Mouse (Mus musculus) G1E-ER4 (cell line): ENCODE measurements around the gene Pdcd4. TPM values are rescaled to one million over a fixed set of nuclear protein-coding genes. Genes with fewer than 3 reads are reported as not detected.

Experiments used
- GATA1 ChIP-seq: IDR thresholded peaks from one replicate; pipeline ENCODE4 v1.8.0; 2012; ENCODE audit warnings: low read length, inconsistent platforms
- polyA plus RNA-seq: library from polyadenylated mRNA; stranded (reverse); fragments of >175 nt; gene quantifications from 2 replicates; pipeline ENCODE4 v1.2.3, GENCODE M21; 2012

Pdcd4 gene
- 38.8 and 58.0 TPM in 2 replicates for polyA plus RNA-seq

GRCm38 (mm10) chr19:53892061-53892460 is at the start of gene Pdcd4:
Pdcd4 (plus strand) TSS chr19:53892231.
- no peak for TF ChIP-seq GATA1

- TF ChIP-seq GATA1: no peak
Observed at GRCm38 (mm10) chr19:53843972-53844371, 48.1 kb upstream of the Pdcd4 start.

GRCm38 (mm10) chr19:53848272-53848995 is 43.6 kb upstream of the Pdcd4 start:
- no peak for TF ChIP-seq GATA1

DNA sequence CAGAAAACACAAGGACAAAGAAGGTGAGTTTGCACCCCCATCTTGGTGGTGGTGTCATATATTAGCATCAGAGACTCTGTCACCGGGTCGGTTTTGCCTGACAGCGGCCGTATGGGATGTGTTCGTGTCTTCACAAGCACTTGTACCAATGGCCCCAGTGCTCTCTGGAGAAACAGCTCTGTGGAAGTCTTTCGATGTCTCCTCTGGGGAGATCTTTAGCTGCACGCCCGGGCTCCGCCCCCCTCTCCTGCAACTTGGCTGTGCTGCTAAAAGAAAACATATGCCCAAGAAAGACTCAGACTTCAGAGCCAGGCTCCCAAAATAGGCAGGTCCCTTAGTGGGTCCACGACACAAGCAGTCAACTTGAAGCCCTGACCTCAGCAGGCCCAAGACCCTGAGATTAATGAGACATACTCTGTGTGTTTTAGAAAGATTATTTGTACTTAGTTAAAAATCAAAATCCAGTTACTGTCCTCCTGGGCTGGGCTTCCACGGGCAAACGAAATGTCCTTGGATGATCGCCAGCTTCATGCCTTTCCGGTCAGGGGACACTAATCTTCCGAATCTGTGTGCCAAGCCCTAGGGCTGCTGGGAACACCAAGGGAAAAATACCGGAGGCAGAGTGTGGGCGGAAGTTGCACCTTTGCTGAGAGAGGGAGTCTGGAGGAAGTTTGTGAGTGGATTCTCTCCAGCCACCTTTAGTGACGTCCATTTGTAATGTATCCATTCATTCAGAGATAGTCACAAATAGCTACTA is 41.7 kb upstream of the Pdcd4 start:
- no peak for TF ChIP-seq GATA1

- TF ChIP-seq GATA1: no peak
Observed at GRCm38 (mm10) chr19:53851352-53851751, 40.7 kb upstream of the Pdcd4 start.

DNA sequence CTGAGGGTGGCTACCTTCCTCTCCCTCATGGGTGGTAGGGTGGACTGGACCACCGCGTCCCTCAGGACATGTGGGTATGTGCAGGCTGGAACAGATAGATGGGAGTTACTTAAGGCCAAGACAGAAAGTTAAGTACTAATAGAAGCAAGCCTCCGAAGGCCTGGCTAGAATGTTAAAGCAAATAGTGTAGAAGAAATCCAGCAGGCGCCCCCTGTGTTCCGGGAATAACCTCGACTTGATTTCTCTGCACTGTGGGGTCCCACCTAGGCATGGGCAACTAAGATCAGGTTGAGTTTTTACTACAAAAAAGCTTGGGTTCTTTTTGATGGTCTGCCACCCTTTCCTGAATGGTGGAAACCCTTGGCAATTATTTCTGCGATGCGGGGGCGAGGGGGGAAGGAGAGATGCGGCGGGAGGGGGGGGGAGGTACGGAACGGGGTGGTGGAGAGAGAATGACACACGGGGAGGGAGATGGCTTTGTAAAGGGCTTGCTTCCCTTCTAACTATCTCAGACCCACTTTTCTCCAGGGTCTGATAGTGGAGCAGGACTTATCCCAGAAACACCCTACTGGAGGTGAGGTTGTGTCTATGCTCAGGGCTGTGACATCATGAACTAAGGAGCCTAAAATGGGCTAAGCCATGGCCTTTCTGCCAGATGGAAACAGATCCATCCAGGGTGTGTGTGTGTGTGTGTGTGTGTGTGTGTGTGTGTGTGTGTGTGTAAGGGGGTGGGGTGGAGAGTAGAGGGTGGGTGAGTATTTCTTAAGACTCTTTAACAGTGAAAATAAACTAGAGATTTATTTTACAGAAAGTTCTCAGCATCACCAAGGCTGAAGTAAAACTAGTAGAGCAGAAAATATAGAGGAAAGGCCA is 40.0 kb upstream of the Pdcd4 start:
- no peak for TF ChIP-seq GATA1

DNA sequence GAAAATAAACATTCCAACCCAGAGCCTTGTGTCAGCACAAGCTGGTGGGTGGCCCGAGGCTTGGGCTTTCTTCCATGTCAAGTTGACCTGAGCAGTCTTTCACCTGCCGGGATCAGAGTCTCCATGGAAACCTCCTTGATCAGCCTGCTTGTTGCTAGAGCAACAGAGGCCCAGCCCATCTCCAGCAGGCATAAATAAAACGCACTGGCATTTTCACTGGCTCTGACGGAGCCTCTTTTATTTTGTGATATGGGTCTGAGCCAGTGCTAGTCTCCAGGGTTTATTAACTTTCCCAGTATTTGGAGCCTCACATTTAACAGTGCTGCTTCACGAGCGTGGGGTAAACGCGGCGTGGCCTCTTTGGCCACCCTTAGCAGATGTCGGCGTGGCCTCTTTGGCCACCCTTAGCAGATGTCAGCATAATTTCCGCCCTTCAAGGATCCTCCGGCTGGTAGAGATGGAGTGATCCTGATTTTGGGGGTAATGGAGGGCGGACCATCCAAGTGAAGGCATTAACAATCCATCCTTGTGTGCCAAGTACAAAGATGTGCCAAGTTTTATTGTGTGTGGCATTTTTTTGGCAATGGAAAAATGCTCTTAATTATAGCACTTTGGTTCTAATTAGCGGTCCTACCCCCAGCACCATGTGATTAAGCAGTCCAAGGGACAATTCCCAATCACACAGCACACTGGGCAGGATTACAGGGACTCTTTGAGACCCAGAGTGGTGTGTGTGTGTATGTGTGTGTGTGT is 39.2 kb upstream of the Pdcd4 start:
- no peak for TF ChIP-seq GATA1

- no peak for TF ChIP-seq GATA1
Observed at GRCm38 (mm10) chr19:53854978-53855377, 37.1 kb upstream of the Pdcd4 start.

- TF ChIP-seq GATA1: no peak
Observed at GRCm38 (mm10) chr19:53855781-53856180, 36.2 kb upstream of the Pdcd4 start.

GRCm38 (mm10) chr19:53856794-53857193 is 35.2 kb upstream of the Pdcd4 start:
- no peak for TF ChIP-seq GATA1

GRCm38 (mm10) chr19:53857962-53858361 is 34.1 kb upstream of the Pdcd4 start:
- TF ChIP-seq GATA1: no peak

DNA sequence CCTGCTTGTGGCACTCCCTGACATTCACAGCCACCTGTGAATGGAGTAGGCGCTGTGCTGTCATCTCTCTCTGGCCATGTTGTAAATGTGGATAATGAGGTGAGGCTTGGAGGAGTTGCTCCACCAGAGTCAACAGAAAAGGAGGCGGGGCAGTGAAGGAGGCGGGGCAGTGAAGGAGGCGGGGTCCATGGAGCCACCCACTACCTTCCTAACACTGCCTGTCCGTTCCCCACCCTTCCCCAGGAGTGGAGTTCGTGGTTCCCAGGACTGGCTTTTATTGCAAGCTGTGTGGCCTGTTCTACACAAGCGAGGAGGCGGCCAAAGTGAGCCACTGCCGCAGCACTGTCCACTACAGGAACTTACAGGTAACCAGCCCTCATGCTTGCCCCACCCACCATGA is 32.9 kb upstream of the Pdcd4 start:
- no peak for TF ChIP-seq GATA1

- TF ChIP-seq GATA1: no peak
Observed at GRCm38 (mm10) chr19:53859593-53859992, 32.4 kb upstream of the Pdcd4 start.

DNA sequence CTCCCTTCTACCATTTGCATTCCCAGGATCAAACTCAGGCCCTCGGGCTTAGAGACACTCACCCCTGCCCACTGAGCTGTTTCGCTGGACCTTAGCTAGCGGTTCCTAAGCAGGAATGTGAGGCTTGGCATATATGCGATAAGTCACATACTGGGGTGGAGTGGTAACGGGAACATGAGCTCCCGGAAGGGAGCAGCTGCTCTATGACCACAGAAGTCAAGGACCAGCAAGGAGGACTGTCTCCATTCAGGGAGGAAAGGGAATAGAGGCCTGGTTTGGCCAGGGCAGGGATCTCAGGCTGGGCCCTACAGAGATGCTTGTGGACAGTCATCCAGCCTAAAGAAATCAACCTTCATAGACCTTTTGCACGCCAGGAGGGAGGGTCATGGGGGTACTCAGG is 30.7 kb upstream of the Pdcd4 start:
- no peak for TF ChIP-seq GATA1

DNA sequence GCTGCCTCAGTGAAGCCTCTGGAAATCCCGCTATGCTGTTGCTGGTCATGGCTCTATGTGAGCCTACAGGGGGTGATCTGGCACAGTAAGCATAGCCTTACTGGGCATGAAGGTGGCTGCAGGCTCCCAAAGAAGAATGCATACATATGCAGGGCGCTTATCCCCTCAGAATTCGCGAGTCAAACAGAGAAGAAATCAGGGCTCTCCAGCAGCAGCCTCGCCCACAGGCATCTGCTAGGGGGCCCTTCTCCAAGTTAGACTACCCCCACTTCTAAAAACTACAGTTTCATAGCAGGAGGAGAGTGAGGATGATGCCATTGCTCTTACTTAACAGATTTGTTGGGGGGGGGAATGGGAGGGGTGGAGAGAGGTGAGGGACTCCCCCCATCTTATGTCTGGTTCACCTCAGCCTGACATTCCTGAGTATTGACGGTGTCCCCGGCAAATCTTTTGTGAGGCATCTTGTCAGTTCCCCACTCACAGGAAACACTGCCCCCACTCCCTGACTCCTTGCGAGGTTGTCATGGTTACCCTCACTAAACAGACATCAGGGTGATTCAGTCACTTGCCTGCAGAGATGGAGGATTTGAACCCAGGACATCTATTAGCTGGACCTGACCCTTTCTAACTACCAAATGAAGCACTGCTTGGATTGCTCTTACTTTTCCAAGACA is 29.3 kb upstream of the Pdcd4 start:
- TF ChIP-seq GATA1: no peak

- no peak for TF ChIP-seq GATA1
Observed at GRCm38 (mm10) chr19:53867238-53867637, 24.8 kb upstream of the Pdcd4 start.
